Mouse (Mus musculus) left cerebral cortex, postnatal 25 days (tissue): ENCODE measurements around the gene Rpgrip1. TPM values are rescaled to one million over a fixed set of nuclear protein-coding genes. Genes with fewer than 3 reads are reported as not detected.
"Not testable (repeated sequence)": the region's sequence is repeated elsewhere in the genome, so short reads cannot be mapped to it uniquely, and the experiment has no call there.

Source experiments
- DNase-seq, 2 experiments: peaks; one replicate each; pipeline ENCODE4 v3.0.0; 2022; ENCODE audit warnings: low spot score in 2 of 2, mixed read lengths in 1 of 2
- intact Hi-C: fragments of 180-260 bp; cut with DNase I; formaldehyde crosslinking; loops from one replicate; pipeline ENCODE4 v1.15.1; 2025
- total RNA-seq, 2 experiments: library from RNA; stranded (reverse); gene quantifications; 2 replicates each; pipeline ENCODE4 v1.2.3; 2021

The Rpgrip1 gene
- 1 to 10 TPM; 2.4 to 2.8 TPM for total RNA-seq

GRCm38 (mm10) chr14:52110346-52110745 is at the start of gene Rpgrip1:
Gene Rpgrip1, plus strand, starts transcription at chr14:52110704.
- no peak for DNase-seq
- intact Hi-C loops, result no loop called here

GRCm38 (mm10) chr14:52060800-52061199 is 49.7 kb upstream of the Rpgrip1 start:
- intact Hi-C loops, result no loop called here
- DNase-seq, result peak in 1 of 2 experiments; percentile 26

GRCm38 (mm10) chr14:52061798-52062197 is 48.7 kb upstream of the Rpgrip1 start:
- intact Hi-C loops, result no loop called here
- DNase-seq, result no peak

- intact Hi-C loops, result no loop called here
These were observed 44.4 kb upstream of the Rpgrip1 start for GRCm38 (mm10) chr14:52066135-52066534.

GRCm38 (mm10) chr14:52071599-52072137 is 38.8 kb upstream of the Rpgrip1 start:
- intact Hi-C loops, result loop anchor here (5.0 kb wide), 1 partner anchor 91 kb away; no protein-coding TSS in a partner anchor
- DNase-seq, result no peak

More at GRCm38 (mm10) chr14:52066135-52066534, 44.4 kb upstream of the Rpgrip1 start:
- no peak for DNase-seq

- DNase-seq, result no peak
- intact Hi-C loops, result no loop called here
These were observed 27.4 kb upstream of the Rpgrip1 start for GRCm38 (mm10) chr14:52083083-52083482.

GRCm38 (mm10) chr14:52094533-52094932 is 16.0 kb upstream of the Rpgrip1 start:
- DNase-seq, result no peak
- intact Hi-C loops, result no loop called here

- DNase-seq, intact Hi-C loops: not testable (repeated sequence)
These were observed 13.3 kb upstream of the Rpgrip1 start for GRCm38 (mm10) chr14:52097191-52097590.

- DNase-seq, intact Hi-C loops: not testable (repeated sequence)
These were observed 12.1 kb upstream of the Rpgrip1 start for GRCm38 (mm10) chr14:52098387-52098786.

- DNase-seq, result no peak
- intact Hi-C loops, result no loop called here
These were observed 10.9 kb upstream of the Rpgrip1 start for GRCm38 (mm10) chr14:52099563-52099962.

- no peak for DNase-seq
- intact Hi-C loops, result no loop called here
These were observed 10.1 kb upstream of the Rpgrip1 start for GRCm38 (mm10) chr14:52100170-52100960.

GRCm38 (mm10) chr14:52101285-52102157 is 9.0 kb upstream of the Rpgrip1 start:
- no peak for DNase-seq
- intact Hi-C loops, result no loop called here

GRCm38 (mm10) chr14:52103474-52103855 is 7.0 kb upstream of the Rpgrip1 start:
- intact Hi-C loops, result no loop called here
- DNase-seq, result peak in 1 of 2 experiments; percentile 36

- intact Hi-C loops, result loop anchor here (2.0 kb wide), 1 partner anchor 83 kb away; the partner anchor contains the start of gene Zfp219
- peak; percentile 100 for DNase-seq
These were observed 6.4 kb upstream of the Rpgrip1 start, which contains the start of gene Hnrnpc for GRCm38 (mm10) chr14:52103856-52104676. Gene Hnrnpc, minus strand, starts transcription at chr14:52104028.

- no peak for DNase-seq
- intact Hi-C loops, result loop anchor here (2.0 kb wide), 1 partner anchor 84 kb away; the partner anchor contains the start of gene Zfp219
These were observed 5.7 kb upstream of the Rpgrip1 start for GRCm38 (mm10) chr14:52104677-52105285.

GRCm38 (mm10) chr14:52105308-52105707 is 5.2 kb upstream of the Rpgrip1 start:
- DNase-seq, result no peak
- intact Hi-C loops, result loop anchor here (2.0 kb wide), 1 partner anchor 85 kb away; the partner anchor contains the start of gene Zfp219

GRCm38 (mm10) chr14:52106741-52107140 is 3.8 kb upstream of the Rpgrip1 start:
- intact Hi-C loops, result no loop called here
- DNase-seq, result peak; percentile 49 to 78

GRCm38 (mm10) chr14:52108025-52108424 is 2.5 kb upstream of the Rpgrip1 start:
- DNase-seq, result no peak
- intact Hi-C loops, result no loop called here

GRCm38 (mm10) chr14:52114101-52114500 is 3.6 kb downstream of the Rpgrip1 start:
- intact Hi-C loops, result no loop called here

More at GRCm38 (mm10) chr14:52114101-52114500, 3.6 kb downstream of the Rpgrip1 start:
- no peak for DNase-seq
